Mouse (Mus musculus) liver, embryonic 14.5 days (tissue): ENCODE results near the gene Ambn.

Experiments used
- CTCF ChIP-seq: IDR thresholded peaks from 2 replicates; pipeline ENCODE4 v1.5.1; 2016; ENCODE audit warnings: antibody characterized with exemption, low read depth, control low read depth
- EP300 ChIP-seq: IDR thresholded peaks from 2 replicates; pipeline ENCODE4 v1.6.1; 2016; ENCODE audit warnings: antibody characterized with exemption, low read depth

DNA sequence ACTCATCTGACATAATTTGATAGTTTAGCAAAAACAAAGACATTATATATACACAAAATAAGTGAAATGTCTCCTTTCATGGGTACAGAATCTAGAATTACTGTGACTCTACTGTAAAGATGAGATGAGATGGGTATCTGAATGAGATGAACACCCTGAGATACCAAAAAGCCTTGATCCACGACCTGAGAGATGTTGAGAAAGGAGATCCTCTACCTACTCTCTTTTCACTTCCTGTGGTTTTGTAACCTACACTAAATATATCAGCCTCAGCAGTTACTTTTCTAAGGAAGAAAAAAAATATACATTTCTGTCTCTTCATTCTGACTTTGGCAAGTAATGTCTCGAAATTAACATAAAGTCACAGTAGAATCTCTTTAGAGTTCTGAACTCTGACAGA, 33.2 kb downstream of the Ambn start:
- TF ChIP-seq CTCF = no peak
- no peak for TF ChIP-seq EP300
